Mouse (Mus musculus) frontal cortex, adult 2 months (tissue): ENCODE data around the gene Mettl17. TPM values are rescaled to one million over a fixed set of nuclear protein-coding genes. Genes with fewer than 3 reads are reported as not detected.
A peak's percentile ranks its signal among the peaks of the same experiment; 100 is the strongest.
"Not testable (repeated sequence)": the region's sequence is repeated elsewhere in the genome, so short reads cannot be mapped to it uniquely, and the experiment has no call there.

Experiments
- DNase-seq, 2 experiments: peaks; one replicate each; pipeline ENCODE4 v3.0.0; 2022; ENCODE audit warnings: low spot score in 1 of 2; ENCODE audit errors: extremely low spot score in 1 of 2
- polyA plus RNA-seq: library from polyadenylated mRNA; depleted of rRNA; stranded (reverse); fragments of >200 nt; gene quantifications from 2 replicates; pipeline ENCODE4 v1.2.3, GENCODE M21; 2012; rRNA removed

The Mettl17 gene
- polyA plus RNA-seq, 1 experiment: 53.5 TPM

- not testable (repeated sequence) for DNase-seq
These were observed 42.3 kb downstream of the Mettl17 start for GRCm38 (mm10) chr14:51926930-51927329.

DNA sequence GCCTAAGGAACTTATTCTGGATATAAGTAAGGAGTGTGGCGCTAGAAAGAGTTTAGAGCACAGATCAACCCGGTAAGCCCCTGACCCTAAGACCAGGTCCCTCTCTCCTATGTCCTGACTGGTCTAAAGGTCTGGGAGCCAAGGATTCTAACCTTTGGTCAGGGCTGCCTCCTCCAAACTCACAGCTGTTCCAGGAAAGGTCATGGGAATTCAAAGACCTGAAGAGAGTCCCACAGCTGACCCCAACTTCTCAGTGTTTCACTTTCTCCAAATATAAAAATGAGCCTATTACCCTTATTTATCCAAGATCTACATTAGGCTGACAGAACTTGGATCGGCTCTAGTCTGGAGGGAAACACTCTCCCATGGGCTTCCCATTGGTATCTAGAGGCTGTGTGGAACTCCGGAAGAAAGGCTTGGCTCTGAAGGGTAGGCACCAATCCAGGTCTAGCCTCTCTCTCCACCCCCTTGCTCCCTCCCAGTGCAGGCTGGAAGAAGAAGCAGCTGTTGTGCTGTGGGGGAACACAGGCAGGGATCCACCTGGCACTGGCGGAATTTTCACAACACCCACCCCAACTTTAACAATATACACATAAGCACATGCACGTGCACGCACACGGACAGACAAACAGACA, 44.8 kb downstream of the Mettl17 start:
- DNase-seq: peak; percentile 65 to 79

- no peak for DNase-seq
These were observed 45.3 kb downstream of the Mettl17 start for GRCm38 (mm10) chr14:51929968-51930367.

- DNase-seq: peak; percentile 60 to 82
These were observed 46.2 kb downstream of the Mettl17 start for GRCm38 (mm10) chr14:51930824-51931223.

DNA sequence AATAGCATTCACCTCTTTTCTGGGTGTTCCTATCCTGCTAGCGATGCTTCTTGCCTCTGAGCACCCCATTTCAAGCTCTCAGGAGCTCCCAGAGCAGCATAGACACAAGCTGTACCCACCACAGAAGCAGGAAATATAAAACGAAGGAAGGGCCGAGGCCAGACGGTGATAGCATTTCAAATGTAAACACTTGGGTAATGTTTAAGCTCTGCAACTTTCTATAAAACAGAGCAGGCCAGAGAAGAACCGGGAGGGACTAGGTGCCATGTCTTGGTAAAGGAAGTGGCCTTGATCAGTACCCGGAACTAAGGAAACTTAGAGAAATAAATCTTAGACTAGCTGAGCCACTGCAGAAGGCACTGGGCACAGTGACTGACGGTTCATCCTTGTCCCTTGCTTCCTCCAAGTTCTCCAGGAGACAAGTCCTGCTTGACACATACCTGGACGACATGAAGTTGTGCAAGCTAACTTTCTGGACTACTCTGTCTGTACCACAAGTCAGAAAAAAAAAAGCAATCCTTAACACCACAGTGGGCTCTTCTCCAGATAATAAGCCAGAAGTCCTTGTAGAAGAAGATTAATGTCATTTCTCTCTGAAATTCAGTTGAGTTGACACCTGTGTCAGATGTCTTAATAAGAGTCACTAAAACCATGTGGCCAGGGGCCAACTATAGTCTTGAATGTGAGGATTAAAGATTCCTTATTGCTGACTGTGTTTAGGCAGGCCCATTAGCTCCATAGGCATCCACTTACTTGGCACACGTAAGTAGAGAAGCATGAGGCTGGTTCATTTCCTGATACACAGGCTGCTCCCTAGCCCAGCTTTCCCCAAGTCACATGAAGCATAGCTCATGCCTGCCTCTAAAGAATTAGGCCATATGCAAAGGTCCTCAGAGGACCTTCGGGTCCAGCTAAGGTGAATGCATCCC, 47.7 kb downstream of the Mettl17 start:
- no peak for DNase-seq

DNA sequence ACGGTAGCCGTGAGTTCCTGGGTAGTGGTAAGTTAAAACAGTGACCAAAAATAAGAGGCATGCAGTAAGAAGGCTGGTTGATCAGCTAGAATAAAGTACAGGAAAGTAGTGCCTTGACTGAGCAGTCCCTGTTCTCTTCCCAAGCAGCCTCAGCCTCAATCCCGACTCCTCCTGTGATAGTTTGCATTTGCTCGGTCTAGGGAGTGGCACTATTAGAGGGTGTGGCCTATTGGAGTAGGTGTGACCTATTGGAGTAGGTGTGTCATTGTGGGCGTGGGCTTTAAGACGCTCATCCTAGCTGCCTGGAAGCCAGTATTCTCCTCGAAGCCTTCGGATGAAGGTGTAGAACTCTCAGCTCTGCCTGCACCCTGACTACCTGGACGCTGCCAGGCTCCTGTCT, 54.4 kb downstream of the Mettl17 start:
- no peak for DNase-seq

GRCm38 (mm10) chr14:51940944-51941560, 56.4 kb downstream of the Mettl17 start:
- no peak for DNase-seq

GRCm38 (mm10) chr14:51941577-51941976, 56.9 kb downstream of the Mettl17 start:
- DNase-seq: no peak

DNA sequence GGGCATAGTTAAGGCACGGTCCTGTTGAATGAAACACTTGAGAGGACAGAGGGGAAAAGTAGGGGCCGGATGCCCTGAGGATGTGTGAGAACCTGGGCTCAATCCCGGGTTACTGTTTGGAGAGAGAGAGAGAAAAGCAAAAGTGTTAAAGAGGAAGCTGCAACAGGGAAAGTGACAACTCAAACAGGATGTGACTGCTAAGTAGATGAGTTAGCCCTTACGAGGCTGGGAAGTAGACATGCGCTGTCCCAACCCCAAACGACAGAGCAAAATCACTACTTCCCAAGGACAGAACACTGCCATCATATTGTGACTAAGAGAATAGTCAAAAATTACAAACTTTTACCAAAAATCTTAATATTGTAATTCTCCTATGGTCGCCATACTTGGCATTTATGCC, 57.6 kb downstream of the Mettl17 start:
- no peak for DNase-seq

Other genes starting within 250 kb of the Mettl17 start
- gene Gm4181, start 249.2 kb upstream of the Mettl17 start, polyA plus RNA-seq: not detected in 2 replicates
- gene Gm17079, start 189.4 kb upstream of the Mettl17 start, polyA plus RNA-seq: not detected in 2 replicates
- gene Gm5800, start 167.7 kb upstream of the Mettl17 start, polyA plus RNA-seq: not detected in 2 replicates
- gene Ang4, start 111.3 kb upstream of the Mettl17 start, polyA plus RNA-seq: not detected in 2 replicates
- not detected in 2 replicates for gene AY358078, start 84.8 kb upstream of the Mettl17 start, polyA plus RNA-seq
- gene Ear6, start 31.1 kb upstream of the Mettl17 start, polyA plus RNA-seq: not detected in 2 replicates
- 19.7 and 20.4 TPM in 2 replicates for gene Slc39a2, start 8.0 kb downstream of the Mettl17 start, polyA plus RNA-seq
- gene Ndrg2, start 29.3 kb downstream of the Mettl17 start, polyA plus RNA-seq: 712 and 1,011 TPM in 2 replicates
- not detected in 2 replicates for gene Tppp2, start 33.6 kb downstream of the Mettl17 start, polyA plus RNA-seq
- 0.14 and 0.17 TPM in 2 replicates for gene Rnase13, start 37.9 kb downstream of the Mettl17 start, polyA plus RNA-seq
- gene Arhgef40, start 99.9 kb downstream of the Mettl17 start, polyA plus RNA-seq: 39.7 and 44.0 TPM in 2 replicates
- 0.60 and 0.90 TPM in 2 replicates for gene Tmem253, start 130.8 kb downstream of the Mettl17 start, polyA plus RNA-seq
- 73.4 and 77.7 TPM in 2 replicates for gene Zfp219, start 135.9 kb downstream of the Mettl17 start, polyA plus RNA-seq
- gene Olfr221, start 157.6 kb downstream of the Mettl17 start, polyA plus RNA-seq: 0.08 and 0.15 TPM in 2 replicates
- 260 and 273 TPM in 2 replicates for gene Hnrnpc, start 219.2 kb downstream of the Mettl17 start, polyA plus RNA-seq
- gene Rpgrip1, start 225.9 kb downstream of the Mettl17 start, polyA plus RNA-seq: 1.4 and 2.0 TPM in 2 replicates